Mouse (Mus musculus): Measurements from ENCODE around the gene Xrra1. TPM values are rescaled to one million over a fixed set of nuclear protein-coding genes. Genes with fewer than 3 reads are reported as not detected.

Gene Xrra1
- total and polyA plus RNA-seq, 3 experiments = 0.58 to 1.2 TPM; not detected in 1

DNA sequence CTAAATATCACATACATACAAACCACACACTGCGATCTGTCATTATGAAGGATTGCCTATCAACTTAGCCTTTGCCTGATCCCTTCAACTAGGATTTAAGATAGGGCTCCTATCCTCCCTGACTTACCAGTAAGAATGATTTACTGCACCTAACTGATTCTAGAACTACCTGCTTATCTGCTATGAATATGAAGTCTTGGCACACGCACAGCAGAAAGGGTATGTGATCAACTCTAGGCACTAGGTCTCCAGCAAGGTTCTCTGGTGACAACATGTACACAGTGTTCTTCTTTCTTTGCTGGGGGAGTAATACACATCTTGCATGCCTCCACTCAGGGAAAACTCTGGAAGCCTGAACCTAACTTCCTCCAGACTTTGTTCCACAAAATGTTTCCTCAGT, 102.6 kb downstream of the Xrra1 start:
- no peaks in the 10 kb centered on the region for H3K9me3 ChIP-seq (replicated peaks; ENCODE audit: insufficient read depth, low read length)
- H3K4me3 ChIP-seq (ENCODE audit: control insufficient read depth in 1 of 2, insufficient read depth in 1 of 2, low read depth in 2 of 2, low read length in 2 of 2) = no peak overlapping the region
- peaks cover 9 to 15% of the 10 kb centered on the region in 2 experiments for H3K4me1 ChIP-seq (ENCODE audit: control insufficient read depth in 1 of 2, insufficient read depth in 2 of 2, low read length in 2 of 2)
- no peaks in the 10 kb centered on the region for H3K27me3 ChIP-seq (ENCODE audit: control insufficient read depth in 1 of 2, insufficient read depth in 2 of 2, low read length in 2 of 2)
- H3K27ac ChIP-seq (ENCODE audit: control insufficient read depth, low read depth, low read length) = no peak overlapping the region
- no peak overlapping the region for H3K9ac ChIP-seq (ENCODE audit: control insufficient read depth, low read depth, low read length, poor library complexity, severe bottlenecking)
- DNase-seq (ENCODE audit: low read depth, low spot score) = peak; percentile 31
- peak; percentile 53; the same call in 1 of the 2 replicates for TF ChIP-seq GATA1 (IDR thresholded peaks at IDR 0.05; ENCODE audit: low read depth, low read length)
- TF ChIP-seq RCOR1 (IDR thresholded peaks at IDR 0.05; ENCODE audit: low read depth, low read length) = peak; percentile 89
- TF ChIP-seq TCF12 (IDR thresholded peaks at IDR 0.05; ENCODE audit: low read depth, low read length) = no peak
- no peak for TF ChIP-seq ZC3H11A (IDR thresholded peaks at IDR 0.05; ENCODE audit: low read depth, low read length)
- TF ChIP-seq MAFK (IDR thresholded peaks at IDR 0.05; ENCODE audit: borderline replicate concordance, low read depth, low read length) = no peak
- no peak for TF ChIP-seq E2F4 (IDR thresholded peaks at IDR 0.05; ENCODE audit: borderline replicate concordance, low read depth, low read length)
- TF ChIP-seq EP300 (IDR thresholded peaks at IDR 0.05; ENCODE audit: low read depth in 1 of 2, low read length in 2 of 2) = peak in 1 of 2 experiments; percentile 31; a peak in 2 of 4 replicates
- TF ChIP-seq POLR2AphosphoS2 (IDR thresholded peaks at IDR 0.05; ENCODE audit: low read length) = no peak
- H3K79me2 ChIP-seq (ENCODE audit: control insufficient read depth, insufficient read depth, low read length, poor library complexity) = peaks cover 1% of the 10 kb centered on the region; the same call in 1 of the 2 replicates
- H3K36me3 ChIP-seq (ENCODE audit: control insufficient read depth in 1 of 2, insufficient read depth in 2 of 2, low read length in 2 of 2) = peaks cover 0 to 24% of the 10 kb centered on the region in 2 experiments; a peak in 2 of 4 replicates

DNA sequence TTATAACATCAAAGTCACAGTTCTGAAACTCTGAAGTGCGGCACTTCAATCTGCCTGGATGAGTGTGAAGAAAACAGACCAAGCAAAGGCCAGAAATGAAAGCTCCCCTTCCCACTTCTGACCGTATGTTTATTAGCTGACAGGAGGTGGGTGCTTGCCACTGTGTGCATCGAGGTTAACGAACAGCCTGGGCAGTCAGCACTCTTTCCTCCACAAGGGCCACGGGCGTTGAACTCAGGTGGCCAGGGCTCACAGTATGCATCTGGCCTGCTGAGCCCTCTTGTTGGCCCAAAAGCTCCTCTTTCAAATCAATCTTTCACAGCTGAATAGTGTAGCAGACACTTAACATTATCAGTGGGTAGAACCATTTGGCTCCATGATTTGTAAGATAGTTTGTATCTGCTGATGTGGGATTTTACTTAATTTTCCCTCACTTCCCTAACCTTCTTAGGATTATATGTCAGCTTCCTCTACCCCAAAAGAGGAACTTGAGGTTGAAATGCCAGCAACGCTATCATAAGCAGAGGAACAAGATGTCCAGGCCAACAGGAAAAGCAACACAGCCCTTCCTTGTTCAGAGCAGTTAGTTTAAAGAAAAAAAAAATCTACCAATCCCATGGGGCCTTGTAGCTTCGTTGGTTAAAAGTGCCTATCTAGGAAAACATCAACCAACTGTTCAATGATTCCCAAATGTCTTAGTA, 103.8 kb downstream of the Xrra1 start:
- TF ChIP-seq ELF1 (IDR thresholded peaks at IDR 0.05; ENCODE audit: low read depth, low read length) (0 out of 2 replicates have a peak, but pooled peaks have one; percentile 45), GATA1 (IDR thresholded peaks at IDR 0.05; ENCODE audit: low read depth, low read length) (0 out of 2 replicates have a peak, but pooled peaks have one; percentile 59), MAZ (IDR thresholded peaks at IDR 0.05; ENCODE audit: low read depth, low read length) (no peak), ETS1 (IDR thresholded peaks at IDR 0.05; ENCODE audit: low read depth, low read length) (0 out of 2 replicates have a peak, but pooled peaks have one; percentile 21), ZNF384 (IDR thresholded peaks at IDR 0.05; ENCODE audit: low read depth, low read length) (peak; percentile 85), RCOR1 (IDR thresholded peaks at IDR 0.05; ENCODE audit: low read depth, low read length) (peak; percentile 77), EP300 (IDR thresholded peaks at IDR 0.05; ENCODE audit: low read depth in 1 of 2, low read length in 2 of 2) (peak; percentile 58 to 71), ZC3H11A (IDR thresholded peaks at IDR 0.05; ENCODE audit: low read depth, low read length) (no peak)
- H3K27me3 ChIP-seq (ENCODE audit: control insufficient read depth in 1 of 2, insufficient read depth in 2 of 2, low read length in 2 of 2) = no peaks in the 10 kb centered on the region
- no peak overlapping the region for H3K4me3 ChIP-seq (ENCODE audit: control insufficient read depth in 1 of 2, insufficient read depth in 1 of 2, low read depth in 2 of 2, low read length in 2 of 2)
- peak; percentile 82 for DNase-seq (ENCODE audit: low read depth, low spot score)
- H3K9me3 ChIP-seq (replicated peaks; ENCODE audit: insufficient read depth, low read length) = no peaks in the 10 kb centered on the region
- no peak overlapping the region for H3K9ac ChIP-seq (ENCODE audit: control insufficient read depth, low read depth, low read length, poor library complexity, severe bottlenecking)
- H3K36me3 ChIP-seq (ENCODE audit: control insufficient read depth in 1 of 2, insufficient read depth in 2 of 2, low read length in 2 of 2) = peaks cover 0 to 24% of the 10 kb centered on the region in 2 experiments; a peak in 2 of 4 replicates
- H3K4me1 ChIP-seq (ENCODE audit: control insufficient read depth in 1 of 2, insufficient read depth in 2 of 2, low read length in 2 of 2) = peaks cover 9 to 15% of the 10 kb centered on the region in 2 experiments
- H3K79me2 ChIP-seq (ENCODE audit: control insufficient read depth, insufficient read depth, low read length, poor library complexity) = peaks cover 1% of the 10 kb centered on the region; the same call in 1 of the 2 replicates
- peak overlapping the region; percentile 59; the same call in 1 of the 2 replicates for H3K27ac ChIP-seq (ENCODE audit: control insufficient read depth, low read depth, low read length)

Measured in MEL (cell line).